Mouse (Mus musculus) kidney, adult 2 months (tissue): ENCODE measurements at regions not wholly inside any gene's neighbourhood (a gene's known extent, or its start where the extent isn't known, plus 50 kb on each side); places are given as distances from the start of the nearest gene placed in this dataset.

ENCODE experiments used
- DNase-seq: peaks from one replicate; pipeline ENCODE4 v3.0.0; 2021
- H3K27ac ChIP-seq: fragments of 200-500 bp; 2 replicates; pipeline ENCODE4 v1.5.1; 2012; ENCODE audit warnings: low read depth, low read length, control low read depth, inconsistent platforms; ENCODE audit not compliant: insufficient read depth
- H3K27me3 ChIP-seq: fragments of 200-500 bp; replicated peaks from 2 replicates; pipeline ENCODE4 v1.6.1; 2012; ENCODE audit warnings: mild to moderate bottlenecking, moderate library complexity, low read length, inconsistent platforms; ENCODE audit not compliant: control insufficient read depth, insufficient read depth
- H3K36me3 ChIP-seq: fragments of 200-500 bp; 2 replicates; pipeline ENCODE4 v1.6.1; 2012; ENCODE audit warnings: mild to moderate bottlenecking, moderate library complexity, low read length, inconsistent platforms; ENCODE audit not compliant: control insufficient read depth, insufficient read depth
- H3K4me1 ChIP-seq: fragments of 200-500 bp; 2 replicates; pipeline ENCODE4 v1.6.1; 2011; ENCODE audit warnings: low read length; ENCODE audit not compliant: control insufficient read depth, insufficient read depth
- H3K4me3 ChIP-seq: fragments of 200-500 bp; 2 replicates; pipeline ENCODE4 v1.5.1; 2011; ENCODE audit warnings: mild to moderate bottlenecking, low read depth, low read length, control low read depth; ENCODE audit not compliant: insufficient read depth
- CTCF ChIP-seq: fragments of 200-500 bp; conservative IDR thresholded peaks from 2 replicates; pipeline ENCODE4 v1.5.1; 2011; ENCODE audit warnings: low read depth, mild to moderate bottlenecking, control low read depth, low read length, moderate library complexity, mixed read lengths; ENCODE audit not compliant: insufficient read depth, insufficient read length
- POLR2A ChIP-seq: fragments of 200-500 bp; IDR thresholded peaks from one replicate; pipeline ENCODE4 v1.6.1; 2011; ENCODE audit warnings: low read depth, low read length, control low read depth
- WGBS: fragments of 180-500 bp; shearing (Covaris S2); methylation state at CpG from one replicate; pipeline ENCODE4 v1.1.7; 2018; 5-methylcytosine and 5-hydroxymethylcytosine counted together

- no peak overlapping the region for H3K4me3 ChIP-seq
- H3K4me1 ChIP-seq: no peaks in the 10 kb centered on the region
- DNase-seq: no peak
- TF ChIP-seq POLR2A (no peak), CTCF (no peak)
- WGBS: 75% methylated on average over 7 of the region's 7 CpGs
- H3K36me3 ChIP-seq: no peaks in the 10 kb centered on the region
- H3K27me3 ChIP-seq: no peaks in the 10 kb centered on the region
- no peak overlapping the region for H3K27ac ChIP-seq
Measured at GRCm38 (mm10) chr13:48115890-48116289, 145.1 kb upstream of the Id4 start.

GRCm38 (mm10) chr13:48126582-48126981 lies 134.4 kb upstream of the Id4 start:
- DNase-seq: peak; percentile 65
- peak overlapping the region; percentile 96 for H3K27ac ChIP-seq

GRCm38 (mm10) chr13:48130724-48131123 lies 130.3 kb upstream of the Id4 start:
- Histone ChIP-seq H3K27ac (peak overlapping the region; percentile 58; the same call in 1 of the 2 replicates), H3K4me3 (no peak overlapping the region), H3K27me3 (no peaks in the 10 kb centered on the region), H3K4me1 (no peaks in the 10 kb centered on the region), H3K36me3 (no peaks in the 10 kb centered on the region)
- DNase-seq: peak; percentile 92
- no peak for TF ChIP-seq POLR2A
- no peak for TF ChIP-seq CTCF
- 3% methylated on average over 17 of the region's 17 CpGs for WGBS

More at GRCm38 (mm10) chr13:48126582-48126981, 134.4 kb upstream of the Id4 start:
- Histone ChIP-seq H3K27me3 (no peaks in the 10 kb centered on the region), H3K4me1 (no peaks in the 10 kb centered on the region), H3K4me3 (no peak overlapping the region), H3K36me3 (no peaks in the 10 kb centered on the region)
- TF ChIP-seq CTCF (no peak), POLR2A (no peak)
- WGBS: 26% methylated on average over 6 of the region's 6 CpGs

- WGBS: 13% methylated on average over 5 of the region's 5 CpGs
- Histone ChIP-seq H3K4me3 (no peak overlapping the region), H3K36me3 (no peaks in the 10 kb centered on the region), H3K27ac (peak overlapping the region; percentile 18), H3K27me3 (no peaks in the 10 kb centered on the region), H3K4me1 (no peaks in the 10 kb centered on the region)
- TF ChIP-seq POLR2A (no peak), CTCF (no peak)
- peak; percentile 70 for DNase-seq
Measured at GRCm38 (mm10) chr13:48131681-48132080, 129.3 kb upstream of the Id4 start.

- H3K4me1 ChIP-seq: no peaks in the 10 kb centered on the region
- H3K36me3 ChIP-seq: no peaks in the 10 kb centered on the region
- H3K27me3 ChIP-seq: no peaks in the 10 kb centered on the region
- no peak overlapping the region for H3K4me3 ChIP-seq
- TF ChIP-seq POLR2A (no peak), CTCF (no peak)
- no peak overlapping the region for H3K27ac ChIP-seq
- 94% methylated on average over 5 of the region's 5 CpGs for WGBS
- DNase-seq: no peak
Measured at GRCm38 (mm10) chr13:48145976-48146375, 115.1 kb upstream of the Id4 start.

GRCm38 (mm10) chr13:48147061-48147460 lies 114.0 kb upstream of the Id4 start:
- WGBS: 91% methylated on average over 7 of the region's 7 CpGs
- Histone ChIP-seq H3K27ac (no peak overlapping the region), H3K36me3 (no peaks in the 10 kb centered on the region), H3K4me1 (no peaks in the 10 kb centered on the region), H3K4me3 (no peak overlapping the region), H3K27me3 (no peaks in the 10 kb centered on the region)
- DNase-seq: no peak
- TF ChIP-seq POLR2A (no peak), CTCF (no peak)

GRCm38 (mm10) chr13:48153248-48153647 lies 107.8 kb upstream of the Id4 start:
- WGBS: 80% methylated on average over 7 of the region's 7 CpGs
- no peak for TF ChIP-seq POLR2A
- no peak for TF ChIP-seq CTCF
- no peaks in the 10 kb centered on the region for H3K36me3 ChIP-seq

More at GRCm38 (mm10) chr13:48153248-48153647, 107.8 kb upstream of the Id4 start:
- no peaks in the 10 kb centered on the region for H3K27me3 ChIP-seq
- no peak overlapping the region for H3K27ac ChIP-seq
- no peak for DNase-seq
- no peak overlapping the region for H3K4me3 ChIP-seq
- no peaks in the 10 kb centered on the region for H3K4me1 ChIP-seq
